ENCODE assay signal across 9 mouse cellular contexts in genomic region chr2:43816788-43817581, GRCm38 (mm10).
DNase-seq lines count a peak whose midpoint lies in the region; ATAC-seq and TF ChIP-seq lines count a peak whose summit lies in the region.
"Had no signal": no experiment of that assay in that cellular context is flagged by ENCODE, and none has a peak within 500 bp of the region (broad histone marks: within the 10 kb centered on the region; RNA-seq: fewer than 3 reads in every experiment).

No protein-coding gene starts in this region.

- DNase-seq in adrenal gland, postnatal 14 days, result peak; percentile 6
- DNase-seq in adrenal gland, adult 8-10 months, result no peak
- peak; percentile 71 to 79 for DNase-seq in cerebellum, postnatal 36 days
- DNase-seq in heart, postnatal 36 days, result peak; percentile 26 to 31
- DNase-seq in left cerebral cortex, postnatal 4 days, result peak; percentile 90
- no peak for DNase-seq in lung, adult 2 months
- DNase-seq in urinary bladder, postnatal 4 days (ENCODE audit: low spot score in 2 of 2), result no peak

- no peaks in the 10 kb centered on the region for H3K27me3 ChIP-seq in intestine, postnatal 0 days (replicated peaks; ENCODE audit: control insufficient read depth, insufficient read depth, low read length)

- no peak overlapping the region for H3K4me3 ChIP-seq in lung, adult 2 months (replicated peaks; ENCODE audit: extremely low read depth, low read depth, low read length)
- H3K4me3 ChIP-seq in intestine, postnatal 0 days (ENCODE audit: low read depth, low read length), result no peak overlapping the region
- H3K4me3 ChIP-seq: erythroblast, embryonic 14.5 days had no signal

- WGBS in lung, adult 2 months, result 78% methylated on average over 8 of the region's 8 CpGs
- 86% methylated on average over 8 of the region's 8 CpGs for whole genome bisulfite sequencing in intestine, postnatal 0 days

- no peaks in the 10 kb centered on the region for H3K4me1 ChIP-seq in lung, adult 2 months (ENCODE audit: control insufficient read depth, insufficient read depth, low read length)
- no peaks in the 10 kb centered on the region for H3K4me1 ChIP-seq in intestine, postnatal 0 days (replicated peaks; ENCODE audit: control insufficient read depth, insufficient read depth, low read length)

- no peaks in the 10 kb centered on the region for H3K36me3 ChIP-seq in intestine, postnatal 0 days (ENCODE audit: control insufficient read depth, insufficient read depth)

- no peak for ATAC-seq in intestine, postnatal 0 days

- intact Hi-C loops in heart, postnatal 36 days (cut with DNase I), result no loop called here
- intact Hi-C loops in left cerebral cortex, postnatal 4 days (cut with DNase I), result no loop called here

- no peaks in the 10 kb centered on the region for H3K9me3 ChIP-seq in intestine, postnatal 0 days (ENCODE audit: control insufficient read depth)

- H3K9ac ChIP-seq in intestine, postnatal 0 days (ENCODE audit: low read depth, low read length), result no peak overlapping the region

- no peak overlapping the region for H3K27ac ChIP-seq in intestine, postnatal 0 days (ENCODE audit: low read depth, low read length)

- TF ChIP-seq POLR2A in lung, adult 2 months (IDR thresholded peaks at IDR 0.05; ENCODE audit: borderline replicate concordance, extremely low read depth, low read depth, low read length), result no peak

- no peak overlapping the region for H3K4me2 ChIP-seq in intestine, postnatal 0 days (replicated peaks; ENCODE audit: low read depth)

- no peak for TF ChIP-seq CTCF in lung, adult 2 months (IDR thresholded peaks at IDR 0.05; ENCODE audit: insufficient read depth, low read length)
- TF ChIP-seq CTCF in intestine, postnatal 0 days (IDR thresholded peaks at IDR 0.05; ENCODE audit: low read depth), result no peak

Comparison
In these comparisons a context has a peak if more than half of its experiments do, and no peak if none do; other contexts are left out.
1. DNase-seq: peak in adrenal gland, postnatal 14 days (single experiment), cerebellum, postnatal 36 days (2 of 2), heart, postnatal 36 days (2 of 2) and left cerebral cortex, postnatal 4 days (single experiment); none in adrenal gland, adult 8-10 months (single experiment), lung, adult 2 months (single experiment) and urinary bladder, postnatal 4 days (0 of 2).